Mouse (Mus musculus) adrenal gland, adult (tissue): ENCODE data around the gene Gprc6a.

Source experiments
- DNase-seq, 2 experiments: peaks; one replicate each; pipeline ENCODE4 v3.0.0; 2022 to 2023; ENCODE audit warnings: low spot score in 1 of 2; ENCODE audit not compliant: inconsistent age in 2 of 2

Gprc6a gene

GRCm38 (mm10) chr10:51631411-51632136, at the start of gene Gprc6a:
TSS of gene Gprc6a (minus strand) at chr10:51631461.
- DNase-seq, result no peak

- no peak for DNase-seq
These were observed 47.0 kb upstream of the Gprc6a start for GRCm38 (mm10) chr10:51678251-51678639.

DNA sequence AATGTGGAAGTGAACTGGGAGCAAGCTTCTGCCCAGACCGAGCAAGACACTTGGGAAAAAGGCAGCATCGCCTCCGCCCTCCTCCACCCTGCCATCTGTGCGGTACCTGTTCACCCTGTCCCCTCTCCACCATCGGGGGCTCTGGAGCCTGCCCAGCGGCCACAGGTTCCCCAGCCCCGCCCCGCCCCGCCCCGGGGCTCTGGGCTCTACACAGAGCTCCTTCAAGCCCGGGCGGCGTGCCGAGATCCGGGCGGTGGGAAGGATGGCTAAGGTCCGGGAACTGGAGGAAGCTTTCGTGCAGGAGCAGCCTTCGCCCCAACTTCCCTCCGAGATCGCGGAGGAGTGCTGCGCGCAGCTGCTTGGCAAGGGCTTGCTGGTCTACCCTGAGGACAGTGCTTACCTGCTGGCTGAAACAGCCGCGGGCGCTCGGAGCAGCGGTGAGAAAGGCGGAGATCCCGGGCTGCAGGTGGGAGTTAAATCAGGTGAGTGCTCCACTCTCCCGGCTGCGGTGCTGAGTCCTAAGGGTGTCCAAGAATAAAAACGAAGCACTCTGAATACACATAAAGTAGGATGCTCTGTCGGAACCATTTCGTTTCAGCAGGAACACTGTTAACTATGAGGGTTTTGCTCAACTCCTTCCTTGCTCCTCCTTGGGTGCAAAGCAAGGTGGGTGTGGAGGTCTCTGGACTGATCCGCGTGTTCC, 46.4 kb upstream of the Gprc6a start, which contains the start of gene Rfx6:
TSS of gene Rfx6 (plus strand) at position 209 of the 703 bp plus-strand sequence.
- no peak for DNase-seq

- no peak for DNase-seq
These were observed 41.0 kb upstream of the Gprc6a start for GRCm38 (mm10) chr10:51672082-51672779.

GRCm38 (mm10) chr10:51671583-51671982, 40.3 kb upstream of the Gprc6a start:
- DNase-seq, result no peak

DNA sequence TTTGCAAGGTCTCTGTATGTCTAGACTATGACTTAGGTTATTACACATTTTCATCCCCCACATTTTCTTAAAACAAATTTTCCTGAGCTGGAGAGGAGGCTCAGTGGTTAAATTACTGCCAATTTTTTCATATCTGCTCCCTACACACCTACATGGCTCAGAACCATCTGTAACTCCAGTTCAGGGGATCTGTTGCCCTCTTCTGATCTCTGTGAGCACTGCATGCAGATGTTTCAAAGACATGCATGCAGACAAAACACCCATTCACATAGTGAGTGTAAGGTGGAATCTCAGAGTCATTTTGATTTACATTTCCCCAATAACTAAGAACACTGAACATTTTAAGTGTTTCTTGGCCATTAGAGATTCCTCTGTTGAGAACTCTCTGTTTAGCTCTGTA, 38.1 kb upstream of the Gprc6a start:
- no peak for DNase-seq

- DNase-seq, result no peak
These were observed 26.1 kb upstream of the Gprc6a start for GRCm38 (mm10) chr10:51657324-51657723.

DNA sequence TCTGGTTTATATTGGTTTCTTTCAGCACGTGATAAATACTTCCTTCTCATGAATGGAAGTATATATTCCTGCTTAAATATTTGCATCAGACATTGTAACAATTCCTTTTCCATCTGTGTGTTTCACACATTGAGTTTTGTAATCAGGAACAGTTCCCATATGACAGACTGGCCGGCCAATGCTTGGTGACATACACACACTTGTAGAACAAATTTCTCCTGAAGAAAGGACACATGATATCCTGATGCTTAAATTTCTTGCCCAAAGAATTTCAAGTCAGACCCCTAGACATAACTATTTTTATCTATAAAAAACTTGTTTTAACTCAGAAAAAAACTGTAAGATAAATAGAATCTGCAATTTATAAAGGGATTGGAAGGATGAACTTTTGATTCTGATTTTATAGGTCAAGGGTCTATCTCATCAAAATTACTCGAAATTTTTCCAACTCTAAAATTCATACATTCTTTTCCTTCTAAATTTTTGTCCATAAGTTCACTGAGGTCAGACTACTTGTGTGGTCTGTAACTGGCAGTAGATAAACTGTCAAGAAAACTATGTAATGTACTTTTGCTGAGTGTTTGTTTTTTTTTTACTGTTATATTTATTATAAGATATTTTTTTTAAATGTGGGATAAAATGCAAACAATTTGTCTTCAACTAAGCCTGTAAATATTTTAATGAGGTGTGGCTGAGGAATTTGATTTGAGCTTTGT, 18.4 kb upstream of the Gprc6a start:
- DNase-seq, result no peak

GRCm38 (mm10) chr10:51621193-51621592, 10.1 kb downstream of the Gprc6a start:
- DNase-seq, result no peak

DNA sequence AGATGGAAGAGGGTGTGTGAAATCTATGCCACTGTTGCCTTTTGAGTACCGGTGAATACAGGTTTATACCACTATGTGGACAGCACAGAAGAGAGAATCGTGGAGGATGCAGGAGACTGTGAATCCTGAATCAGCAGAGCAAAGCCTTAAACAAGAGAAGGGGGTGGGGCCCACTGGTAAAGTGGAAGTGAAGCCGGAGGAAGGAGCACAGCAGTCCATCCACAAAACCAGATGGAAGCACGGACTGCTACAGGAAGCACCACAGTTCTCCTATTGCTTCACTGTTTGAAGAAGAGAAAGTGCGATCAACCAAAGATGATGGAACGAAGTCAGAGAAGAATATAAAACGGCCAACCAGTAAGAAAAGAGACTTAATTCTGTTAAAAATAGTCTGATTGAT, 11.1 kb downstream of the Gprc6a start:
- DNase-seq, result no peak

- no peak for DNase-seq
These were observed 12.7 kb downstream of the Gprc6a start for GRCm38 (mm10) chr10:51618538-51618937.

DNA sequence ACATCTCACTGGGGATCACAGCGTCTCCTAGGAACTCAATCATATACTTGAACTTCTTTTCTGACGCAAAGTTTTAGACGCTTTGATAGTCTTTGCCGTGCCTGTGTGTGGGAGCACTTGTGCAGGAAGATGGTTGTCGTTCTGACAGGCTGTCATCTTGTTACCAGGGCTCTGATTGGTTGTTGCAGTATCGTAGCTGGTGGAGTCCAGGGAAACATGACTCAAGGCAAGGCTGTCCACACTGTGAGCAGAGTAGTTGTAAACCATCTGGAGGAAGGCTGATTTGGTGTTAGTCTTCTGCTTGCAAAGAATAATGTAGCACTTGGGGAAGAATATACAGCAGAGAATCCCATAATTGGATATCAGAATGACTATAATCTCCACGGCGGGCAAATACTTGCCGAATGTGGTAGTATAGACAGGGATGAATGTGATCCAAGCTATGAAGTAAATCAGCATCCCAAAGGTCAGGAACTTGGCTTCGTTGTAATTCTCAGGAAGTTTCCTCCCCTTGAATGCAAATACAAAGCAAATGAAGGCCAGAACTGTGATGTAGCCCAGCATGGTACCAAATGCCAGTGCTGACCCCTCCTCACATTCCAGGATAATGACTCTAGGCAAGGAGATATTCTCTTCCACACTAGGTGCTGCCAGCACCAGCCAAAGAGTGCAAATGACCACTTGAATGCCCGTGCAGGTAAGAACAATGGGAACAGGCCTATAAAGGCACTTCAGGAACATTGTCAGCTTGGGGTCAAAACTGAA, 16.3 kb downstream of the Gprc6a start:
- DNase-seq, result no peak

DNA sequence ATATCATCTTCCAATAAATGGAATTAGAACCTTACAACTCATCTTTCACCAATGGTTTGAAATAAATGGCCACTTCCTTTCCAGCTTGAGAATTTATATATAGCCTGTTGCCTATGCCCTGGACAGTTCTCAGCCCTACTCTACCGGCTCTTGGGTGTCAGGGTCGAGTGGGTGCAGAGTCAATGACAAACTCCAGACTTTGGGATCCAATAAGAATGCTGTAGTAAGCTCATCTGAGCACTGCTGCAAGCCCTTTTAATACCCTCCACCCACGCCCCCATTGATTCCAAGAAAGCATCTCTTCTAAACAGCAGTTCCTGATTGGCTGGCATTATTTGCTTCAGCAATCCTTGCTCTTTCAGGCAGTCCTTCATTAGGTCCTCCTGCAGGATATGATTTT, 17.8 kb downstream of the Gprc6a start:
- no peak for DNase-seq

DNA sequence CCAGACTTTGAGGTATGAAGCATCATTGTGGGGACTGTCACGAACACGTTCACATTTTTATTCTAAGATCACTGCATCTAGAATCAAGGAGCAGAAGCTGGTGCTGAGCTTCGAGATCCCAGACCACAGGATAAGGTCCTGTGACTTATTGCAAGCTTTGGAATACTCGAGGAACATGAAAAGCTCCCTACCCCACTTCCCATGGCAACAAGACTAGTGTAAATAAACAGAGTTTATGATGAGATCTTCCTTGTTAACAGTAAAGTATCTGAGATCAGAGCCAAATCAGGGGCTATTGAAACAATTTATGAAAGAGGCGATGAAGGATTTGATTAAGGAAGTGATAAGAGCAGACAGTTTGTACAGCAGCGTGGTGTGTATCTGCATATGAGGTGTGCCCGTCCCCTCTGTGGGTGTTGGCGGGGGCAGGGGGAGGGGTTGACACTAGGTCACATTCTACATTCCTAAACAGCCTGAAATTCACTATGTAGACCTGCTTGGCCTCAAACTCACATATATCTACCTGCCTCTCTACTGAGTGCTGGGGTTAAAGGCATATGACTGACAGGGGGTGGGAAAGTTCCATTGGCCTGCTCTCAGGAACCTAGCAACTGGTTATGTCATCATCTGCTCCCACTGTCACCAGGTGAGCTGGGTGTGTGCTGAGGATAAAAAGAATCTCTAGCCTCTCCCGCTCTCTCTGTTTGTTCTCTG, 19.1 kb downstream of the Gprc6a start:
- DNase-seq, result no peak

GRCm38 (mm10) chr10:51609741-51610425, 21.4 kb downstream of the Gprc6a start:
- no peak for DNase-seq

GRCm38 (mm10) chr10:51596928-51597635, 34.2 kb downstream of the Gprc6a start:
- DNase-seq, result no peak

- DNase-seq, result peak in 1 of 2 experiments; percentile 59
These were observed 36.0 kb downstream of the Gprc6a start for GRCm38 (mm10) chr10:51595001-51595931.

DNA sequence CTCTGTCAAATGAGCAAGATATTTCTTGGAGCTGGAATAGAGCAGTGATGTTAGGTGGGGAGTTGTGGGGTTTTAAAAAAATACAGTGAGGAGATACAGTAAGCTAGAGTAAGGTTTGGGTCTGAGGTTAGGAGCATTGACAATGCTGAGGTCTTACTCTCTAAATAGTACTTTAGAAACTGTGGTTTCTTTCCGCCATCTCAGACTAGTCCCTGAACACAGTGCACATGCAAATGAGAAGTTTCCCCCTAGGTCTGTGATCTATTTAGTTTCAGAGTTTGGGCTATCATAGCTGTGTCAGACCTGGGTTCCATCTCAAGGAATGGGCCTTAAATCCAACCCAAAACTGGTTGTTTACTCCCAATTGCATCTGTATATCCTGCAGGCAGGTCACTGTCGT, 39.7 kb downstream of the Gprc6a start:
- no peak for DNase-seq
